Mouse (Mus musculus): ENCODE data around the gene Hdac5. TPM values are rescaled to one million over a fixed set of nuclear protein-coding genes. Genes with fewer than 3 reads are reported as not detected.
"Not testable (repeated sequence)": the region's sequence is repeated elsewhere in the genome, so short reads cannot be mapped to it uniquely, and the experiment has no call there.

The Hdac5 gene
- polyA plus RNA-seq, 1 experiment from 2014 or later: 70.6 TPM

GRCm38 (mm10) chr11:102158024-102158423, 71.9 kb downstream of the Hdac5 start:
- H3K27me3 ChIP-seq; H3K4me2 ChIP-seq; H3K9me3 ChIP-seq; H3K4me3 ChIP-seq (replicated peaks); H3K9ac ChIP-seq; ATAC-seq (ENCODE audit: low FRiP score); H3K27ac ChIP-seq: not testable (repeated sequence)
- Histone ChIP-seq H3K4me1 (peaks cover 11% of the 10 kb centered on the region), H3K36me3 (replicated peaks) (peaks cover 30% of the 10 kb centered on the region)
- 79% methylated on average over 2 of the region's 2 CpGs for WGBS

DNA sequence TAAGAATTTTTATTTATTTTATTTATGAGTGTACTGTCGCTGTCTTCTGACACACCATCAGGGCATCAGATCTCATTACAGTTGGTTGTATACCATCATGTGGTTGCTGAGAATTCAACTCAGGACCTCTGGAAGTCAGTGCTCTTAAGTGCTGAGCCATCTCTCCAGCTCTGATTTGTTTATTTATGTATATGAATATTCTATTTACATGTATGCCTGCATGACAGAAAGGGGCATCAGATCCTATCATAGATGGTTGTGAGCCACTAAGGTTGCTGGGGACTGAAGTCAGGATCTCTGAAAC, 73.2 kb downstream of the Hdac5 start:
- Histone ChIP-seq H3K4me2 (peak overlapping the region; percentile 84), H3K27me3 (no peaks in the 10 kb centered on the region), H3K9me3 (no peaks in the 10 kb centered on the region), H3K4me1 (peaks cover 11% of the 10 kb centered on the region), H3K27ac (no peak overlapping the region), H3K36me3 (replicated peaks) (peaks cover 26% of the 10 kb centered on the region), H3K9ac (no peak overlapping the region), H3K4me3 (replicated peaks) (no peak overlapping the region)
- ATAC-seq (ENCODE audit: low FRiP score): peak; percentile 28; the same call in 1 of the 2 replicates
- 8% methylated on average over 1 of the region's 1 CpGs for WGBS

DNA sequence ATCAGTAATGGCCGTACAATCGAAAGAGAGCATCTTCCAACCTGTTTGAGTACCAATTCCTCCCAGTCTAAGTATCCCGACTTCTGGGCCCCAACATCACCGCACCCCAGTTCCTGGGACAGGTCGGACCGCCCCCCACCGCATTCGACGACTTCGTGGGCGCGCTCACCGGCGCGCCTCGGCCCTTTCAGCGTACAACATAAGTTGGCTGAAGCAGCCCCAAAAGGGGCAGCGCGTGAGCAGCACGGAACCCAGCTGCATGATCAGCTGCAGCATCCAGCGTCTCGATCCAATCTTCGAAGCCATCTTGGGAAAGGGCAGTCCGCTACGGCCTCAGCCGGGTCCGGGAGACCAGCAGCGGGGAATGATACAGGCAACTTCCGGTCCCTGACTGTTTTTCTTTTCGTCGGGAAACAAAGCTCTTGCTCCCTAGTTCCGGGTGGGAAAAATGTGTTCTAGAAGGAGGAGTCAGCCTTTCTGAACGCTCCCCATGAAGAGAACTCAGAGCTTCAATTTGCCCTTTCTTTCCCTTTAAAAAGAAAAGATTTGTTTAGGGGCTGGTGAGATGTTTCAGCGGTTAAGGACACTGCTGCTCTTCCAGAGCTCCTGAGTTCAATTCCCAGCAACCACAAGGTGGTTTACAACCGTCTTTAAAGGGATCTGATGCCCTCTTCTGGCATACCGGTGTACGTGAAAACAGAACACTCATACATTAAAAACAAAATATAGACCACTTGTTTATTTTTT, 73.8 kb downstream of the Hdac5 start, which contains the start of gene Tmem101:
TSS of gene Tmem101 (minus strand) at position 366 of the 747 bp plus-strand sequence.
- H3K9me3 ChIP-seq: no peaks in the 10 kb centered on the region
- WGBS: under 1% methylated on average over 37 of the region's 37 CpGs
- H3K27me3 ChIP-seq: no peaks in the 10 kb centered on the region
- peak within 1 kb of the TSS; percentile 87 for H3K9ac ChIP-seq
- H3K27ac ChIP-seq: peak within 1 kb of the TSS; percentile 83
- peaks cover 22% of the 10 kb centered on the region for H3K36me3 ChIP-seq (replicated peaks)
- peak; percentile 85 for ATAC-seq (ENCODE audit: low FRiP score)
- H3K4me1 ChIP-seq: peaks cover 11% of the 10 kb centered on the region
- H3K4me3 ChIP-seq (replicated peaks): peak within 1 kb of the TSS; percentile 80
- H3K4me2 ChIP-seq: peak within 1 kb of the TSS; percentile 84

- no peaks in the 10 kb centered on the region for H3K9me3 ChIP-seq
- H3K4me1 ChIP-seq: peaks cover 18% of the 10 kb centered on the region
- no peak overlapping the region for H3K9ac ChIP-seq
- H3K4me3 ChIP-seq (replicated peaks): no peak overlapping the region
- peaks cover 77% of the 10 kb centered on the region for H3K27me3 ChIP-seq
- ATAC-seq (ENCODE audit: low FRiP score): no peak
- 0 out of 2 replicates have a peak overlapping the region, but pooled peaks have one; percentile 15 for H3K4me2 ChIP-seq
- WGBS: 14% methylated on average over 34 of the region's 34 CpGs
- H3K27ac ChIP-seq: no peak overlapping the region
- H3K36me3 ChIP-seq (replicated peaks): peaks cover 1% of the 10 kb centered on the region
These were observed 82.6 kb downstream of the Hdac5 start for GRCm38 (mm10) chr11:102147213-102147989.

GRCm38 (mm10) chr11:102146531-102146930, 83.4 kb downstream of the Hdac5 start:
- peaks cover 18% of the 10 kb centered on the region for H3K4me1 ChIP-seq
- 12% methylated on average over 17 of the region's 17 CpGs for WGBS
- no peaks in the 10 kb centered on the region for H3K9me3 ChIP-seq
- no peak for ATAC-seq (ENCODE audit: low FRiP score)
- peaks cover 81% of the 10 kb centered on the region for H3K27me3 ChIP-seq
- 0 out of 2 replicates have a peak overlapping the region, but pooled peaks have one; percentile 10 for H3K4me3 ChIP-seq (replicated peaks)
- no peak overlapping the region for H3K9ac ChIP-seq
- H3K27ac ChIP-seq: no peak overlapping the region
- no peaks in the 10 kb centered on the region for H3K36me3 ChIP-seq (replicated peaks)
- no peak overlapping the region for H3K4me2 ChIP-seq

DNA sequence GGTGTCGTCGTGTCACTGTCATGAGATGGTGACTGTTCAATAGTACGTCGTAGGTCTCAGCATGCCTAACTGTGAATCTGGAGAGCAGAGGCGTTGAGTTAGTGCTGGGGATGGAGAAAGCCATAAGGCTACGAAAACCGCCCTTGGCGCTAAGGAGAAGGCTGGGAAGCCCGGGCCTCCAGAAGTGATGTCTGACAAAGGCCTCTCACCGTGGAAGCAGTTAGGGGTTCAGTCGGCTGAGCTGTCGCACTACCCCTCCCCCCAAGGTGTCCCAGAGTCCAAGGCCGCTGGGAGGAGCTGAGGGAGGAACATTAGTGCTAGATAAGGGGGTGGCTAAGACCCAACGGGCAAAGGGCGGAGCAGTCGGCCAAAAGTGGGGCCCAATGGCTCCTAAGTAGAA, 84.0 kb downstream of the Hdac5 start:
- Histone ChIP-seq H3K4me3 (replicated peaks) (peak overlapping the region; percentile 29), H3K4me1 (peaks cover 18% of the 10 kb centered on the region), H3K4me2 (peak overlapping the region; percentile 44; the same call in 1 of the 2 replicates), H3K9ac (no peak overlapping the region), H3K27ac (no peak overlapping the region), H3K36me3 (replicated peaks) (no peaks in the 10 kb centered on the region), H3K27me3 (peaks cover 81% of the 10 kb centered on the region), H3K9me3 (no peaks in the 10 kb centered on the region)
- ATAC-seq (ENCODE audit: low FRiP score): no peak
- 5% methylated on average over 16 of the region's 16 CpGs for WGBS

- Histone ChIP-seq H3K27me3 (peaks cover 81% of the 10 kb centered on the region), H3K9ac (no peak within 1 kb of the TSS), H3K36me3 (replicated peaks) (no peaks in the 10 kb centered on the region), H3K27ac (no peak within 1 kb of the TSS), H3K4me1 (peaks cover 18% of the 10 kb centered on the region), H3K4me3 (replicated peaks) (peak within 1 kb of the TSS; percentile 29), H3K4me2 (peak within 1 kb of the TSS; percentile 44), H3K9me3 (no peaks in the 10 kb centered on the region)
- ATAC-seq (ENCODE audit: low FRiP score): no peak
- WGBS: 2% methylated on average over 50 of the region's 50 CpGs
These were observed 84.4 kb downstream of the Hdac5 start, which contains the start of gene Nags for GRCm38 (mm10) chr11:102145471-102146001. Gene Nags, plus strand, starts transcription at chr11:102145513.

GRCm38 (mm10) chr11:102144957-102145470, 85.0 kb downstream of the Hdac5 start:
- Histone ChIP-seq H3K27me3 (peaks cover 80% of the 10 kb centered on the region), H3K9me3 (no peaks in the 10 kb centered on the region), H3K9ac (no peak overlapping the region), H3K4me1 (peaks cover 18% of the 10 kb centered on the region), H3K4me3 (replicated peaks) (peak overlapping the region; percentile 29), H3K27ac (no peak overlapping the region), H3K36me3 (replicated peaks) (no peaks in the 10 kb centered on the region), H3K4me2 (peak overlapping the region; percentile 44)
- no peak for ATAC-seq (ENCODE audit: low FRiP score)
- 26% methylated on average over 13 of the region's 13 CpGs for WGBS

Small RNA genes lying within 50 kb of the gene (microRNA-seq; reads per million reads assigned to microRNA genes)
- 3.6 reads per million, percentile 11 among the genes with 10 or more reads in this experiment for gene Mir8101

Other genes with a start within 250 kb of the Hdac5 start
- gene Cfap97d1, start 245.9 kb downstream of the Hdac5 start, polyA plus RNA-seq (2016; fragmentation: Nextera tagmentation; extraction: Ambion mirVana): not detected in 2 replicates
- gene Dusp3, start 243.2 kb downstream of the Hdac5 start, polyA plus RNA-seq (2016; fragmentation: Nextera tagmentation; extraction: Ambion mirVana): 9.0 and 9.8 TPM in 2 replicates
- gene Mpp3, start 201.7 kb downstream of the Hdac5 start, polyA plus RNA-seq (2016; fragmentation: Nextera tagmentation; extraction: Ambion mirVana): 35.7 and 37.6 TPM in 2 replicates
- gene Cd300lg, start 188.7 kb downstream of the Hdac5 start, polyA plus RNA-seq (2016; fragmentation: Nextera tagmentation; extraction: Ambion mirVana): 0.17 and 0.23 TPM in 2 replicates
- gene Mpp2, start 141.7 kb downstream of the Hdac5 start, polyA plus RNA-seq (2016; fragmentation: Nextera tagmentation; extraction: Ambion mirVana): 24.9 and 27.9 TPM in 2 replicates
- gene Ppy, start 128.8 kb downstream of the Hdac5 start, polyA plus RNA-seq (2016; fragmentation: Nextera tagmentation; extraction: Ambion mirVana): not detected in 2 replicates
- not detected in 2 replicates for gene Pyy, start 122.3 kb downstream of the Hdac5 start, polyA plus RNA-seq (2016; fragmentation: Nextera tagmentation; extraction: Ambion mirVana)
- gene Nags, start 84.7 kb downstream of the Hdac5 start, polyA plus RNA-seq (2016; fragmentation: Nextera tagmentation; extraction: Ambion mirVana): not detected in 2 replicates
- gene Tmem101, start 73.8 kb downstream of the Hdac5 start, polyA plus RNA-seq (2016; fragmentation: Nextera tagmentation; extraction: Ambion mirVana): 35.7 and 36.3 TPM in 2 replicates
- gene Lsm12, start 44.9 kb downstream of the Hdac5 start, polyA plus RNA-seq (2016; fragmentation: Nextera tagmentation; extraction: Ambion mirVana): 136 and 139 TPM in 2 replicates
- 26.6 and 28.3 TPM in 2 replicates for gene G6pc3, start 40.5 kb downstream of the Hdac5 start, polyA plus RNA-seq (2016; fragmentation: Nextera tagmentation; extraction: Ambion mirVana)
- gene BC030867, start 18.7 kb upstream of the Hdac5 start, polyA plus RNA-seq (2016; fragmentation: Nextera tagmentation; extraction: Ambion mirVana): 18.5 and 19.4 TPM in 2 replicates
- not detected in 2 replicates for gene Asb16, start 38.6 kb upstream of the Hdac5 start, polyA plus RNA-seq (2016; fragmentation: Nextera tagmentation; extraction: Ambion mirVana)
- 53.9 and 55.9 TPM in 2 replicates for gene Tmub2, start 54.8 kb upstream of the Hdac5 start, polyA plus RNA-seq (2016; fragmentation: Nextera tagmentation; extraction: Ambion mirVana)
- gene Atxn7l3, start 66.5 kb upstream of the Hdac5 start, polyA plus RNA-seq (2016; fragmentation: Nextera tagmentation; extraction: Ambion mirVana): 22.4 and 22.6 TPM in 2 replicates
- gene Ubtf, start 89.6 kb upstream of the Hdac5 start, polyA plus RNA-seq (2016; fragmentation: Nextera tagmentation; extraction: Ambion mirVana): 111 and 121 TPM in 2 replicates
- gene Slc4a1, start 136.0 kb upstream of the Hdac5 start, polyA plus RNA-seq (2016; fragmentation: Nextera tagmentation; extraction: Ambion mirVana): 21.2 and 25.7 TPM in 2 replicates
- 103 and 113 TPM in 2 replicates for gene Rundc3a, start 163.2 kb upstream of the Hdac5 start, polyA plus RNA-seq (2016; fragmentation: Nextera tagmentation; extraction: Ambion mirVana)
- 173 TPM in 2 replicates for gene Slc25a39, start 177.8 kb upstream of the Hdac5 start, polyA plus RNA-seq (2016; fragmentation: Nextera tagmentation; extraction: Ambion mirVana)
- gene Grn, start 200.1 kb upstream of the Hdac5 start, polyA plus RNA-seq (2016; fragmentation: Nextera tagmentation; extraction: Ambion mirVana): 55.5 and 57.6 TPM in 2 replicates
- gene Fam171a2, start 217.5 kb upstream of the Hdac5 start, polyA plus RNA-seq (2016; fragmentation: Nextera tagmentation; extraction: Ambion mirVana): 13.3 and 15.2 TPM in 2 replicates
- 3.5 and 4.5 TPM in 2 replicates for gene Itga2b, start 240.0 kb upstream of the Hdac5 start, polyA plus RNA-seq (2016; fragmentation: Nextera tagmentation; extraction: Ambion mirVana)